Mouse (Mus musculus): Measurements from ENCODE around the gene Dmrt2. TPM values are rescaled to one million over a fixed set of nuclear protein-coding genes. Genes with fewer than 3 reads are reported as not detected.

Gene Dmrt2
- polyA plus RNA-seq, 1 experiment from 2014 or later: 0.27 TPM

- Histone ChIP-seq H3K9ac (replicated peaks) (no peak overlapping the region), H3K4me2 (ENCODE audit: low read depth, low read length) (no peak overlapping the region), H3K27ac (ENCODE audit: low read depth) (no peak overlapping the region), H3K36me3 (replicated peaks; ENCODE audit: insufficient read depth, low read length) (no peaks in the 10 kb centered on the region), H3K27me3 (ENCODE audit: insufficient read depth, low read length) (no peaks in the 10 kb centered on the region), H3K9me3 (ENCODE audit: low read length) (no peaks in the 10 kb centered on the region), H3K4me3 (ENCODE audit: low read depth, low read length) (no peak overlapping the region), H3K4me1 (ENCODE audit: insufficient read depth) (no peaks in the 10 kb centered on the region)
- WGBS (ENCODE audit: insufficient replicate concordance): 20% methylated on average over 5 of the region's 5 CpGs
- TF ChIP-seq CTCF (IDR thresholded peaks at IDR 0.05; ENCODE audit: low read depth) (no peak), EP300 (IDR thresholded peaks at IDR 0.05; ENCODE audit: low read depth) (no peak)
- ATAC-seq (no peak), DNase-seq (no peak)
These were observed 50.4 kb downstream of the Dmrt2 start for GRCm38 (mm10) chr19:25722616-25723015.

Other genes starting within 250 kb of the Dmrt2 start
- not detected in 2 replicates for gene Dmrt1, start 166.8 kb upstream of the Dmrt2 start, polyA plus RNA-seq (2015; fragmentation: Nextera tagmentation; extraction: Ambion mirVana)
- not detected in 2 replicates for gene Dmrt3, start 62.1 kb upstream of the Dmrt2 start, polyA plus RNA-seq (2015; fragmentation: Nextera tagmentation; extraction: Ambion mirVana)

Measured in liver, postnatal 0 days (tissue).